Mouse (Mus musculus) kidney, postnatal 4 days (tissue): Measurements from ENCODE around the gene Comp.

Experiments
- DNase-seq, 2 experiments: peaks; one replicate each; pipeline ENCODE4 v3.0.0; 2021; ENCODE audit warnings: mixed read lengths in 2 of 2

Comp gene

GRCm38 (mm10) chr8:70353194-70353817, 20.1 kb upstream of the Comp start, which contains the start of gene Upf1:
Gene Upf1, minus strand, starts transcription at chr8:70353278.
- peak; percentile 99 to 100 for DNase-seq

GRCm38 (mm10) chr8:70354004-70354403, 19.4 kb upstream of the Comp start:
- DNase-seq, result no peak

GRCm38 (mm10) chr8:70356111-70356510, 17.2 kb upstream of the Comp start:
- DNase-seq, result no peak

- DNase-seq, result peak; percentile 58 to 74
These were observed 13.9 kb upstream of the Comp start for GRCm38 (mm10) chr8:70359411-70359810.

GRCm38 (mm10) chr8:70360769-70361168, 12.6 kb upstream of the Comp start:
- DNase-seq, result peak; percentile 44 to 55

GRCm38 (mm10) chr8:70361484-70362032, 11.8 kb upstream of the Comp start:
- DNase-seq, result no peak

GRCm38 (mm10) chr8:70364066-70364465, 9.3 kb upstream of the Comp start:
- peak; percentile 19 to 52 for DNase-seq

- no peak for DNase-seq
These were observed 6.8 kb upstream of the Comp start for GRCm38 (mm10) chr8:70366588-70366987.

GRCm38 (mm10) chr8:70370476-70370875, 2.9 kb upstream of the Comp start:
- no peak for DNase-seq

- DNase-seq, result peak; percentile 18 to 42
These were observed 1.4 kb upstream of the Comp start for GRCm38 (mm10) chr8:70371951-70372350.

- DNase-seq, result peak; percentile 90 to 93
These were observed 1.1 kb downstream of the Comp start for GRCm38 (mm10) chr8:70374318-70374927.

- DNase-seq, result peak; percentile 21 to 38
These were observed 2.0 kb downstream of the Comp start for GRCm38 (mm10) chr8:70375212-70375859.

GRCm38 (mm10) chr8:70376275-70376741, 3.0 kb downstream of the Comp start:
- DNase-seq, result peak; percentile 30 to 31

- no peak for DNase-seq
These were observed 3.7 kb downstream of the Comp start for GRCm38 (mm10) chr8:70377049-70377448.

- no peak for DNase-seq
These were observed 6.7 kb downstream of the Comp start for GRCm38 (mm10) chr8:70380069-70380468.

GRCm38 (mm10) chr8:70383287-70383686, 9.9 kb downstream of the Comp start:
- DNase-seq, result peak; percentile 72 to 79

- DNase-seq, result no peak
These were observed 16.3 kb downstream of the Comp start for GRCm38 (mm10) chr8:70389678-70390077.

- DNase-seq, result no peak
These were observed 19.7 kb downstream of the Comp start for GRCm38 (mm10) chr8:70393087-70393486.

- DNase-seq, result no peak
These were observed 21.1 kb downstream of the Comp start for GRCm38 (mm10) chr8:70394269-70394998.

GRCm38 (mm10) chr8:70395649-70396048, 22.3 kb downstream of the Comp start:
- DNase-seq, result peak; percentile 25 to 35

- DNase-seq, result no peak
These were observed 22.8 kb downstream of the Comp start for GRCm38 (mm10) chr8:70396184-70396583.

GRCm38 (mm10) chr8:70397611-70398563, 24.5 kb downstream of the Comp start:
- no peak for DNase-seq
